Mouse (Mus musculus): ENCODE results near the gene Gm8374. TPM values are rescaled to one million over a fixed set of nuclear protein-coding genes. Genes with fewer than 3 reads are reported as not detected.
"Not testable (repeated sequence)": the region's sequence is repeated elsewhere in the genome, so short reads cannot be mapped to it uniquely, and the experiment has no call there.

Gm8374 gene
- polyA plus RNA-seq (2012; ENCODE audit: insufficient read depth, low replicate concordance) = not detected in 2 replicates

GRCm38 (mm10) chr14:7365034-7365433, at the start of gene Gm8374:
TSS of gene Gm8374 (minus strand) at chr14:7365134.
- not testable (repeated sequence) for H3K27me3 ChIP-seq (replicated peaks); H3K4me1 ChIP-seq; H3K36me3 ChIP-seq (replicated peaks; ENCODE audit: low read length); H3K9me3 ChIP-seq; H3K4me3 ChIP-seq (replicated peaks)

- not testable (repeated sequence) for H3K36me3 ChIP-seq (replicated peaks; ENCODE audit: low read length); H3K27me3 ChIP-seq (replicated peaks); H3K9me3 ChIP-seq; H3K4me3 ChIP-seq (replicated peaks); H3K4me1 ChIP-seq
Observed at GRCm38 (mm10) chr14:7332295-7332694, 32.6 kb downstream of the Gm8374 start, which contains the start of gene Gm5797. TSS of gene Gm5797 (minus strand) at chr14:7332395.

GRCm38 (mm10) chr14:7315093-7315492, 49.8 kb downstream of the Gm8374 start:
- H3K9me3 ChIP-seq; H3K27me3 ChIP-seq (replicated peaks); H3K36me3 ChIP-seq (replicated peaks; ENCODE audit: low read length); H3K4me1 ChIP-seq; H3K4me3 ChIP-seq (replicated peaks): not testable (repeated sequence)

- not testable (repeated sequence) for H3K36me3 ChIP-seq (replicated peaks; ENCODE audit: low read length); H3K9me3 ChIP-seq; H3K4me3 ChIP-seq (replicated peaks); H3K27me3 ChIP-seq (replicated peaks); H3K4me1 ChIP-seq
Observed at GRCm38 (mm10) chr14:7314661-7315060, 50.3 kb downstream of the Gm8374 start, which contains the start of gene Gm3739. TSS of gene Gm3739 (minus strand) at chr14:7315049.

Other genes with a start within 250 kb of the Gm8374 start
- not detected in 2 replicates for gene Gm6676, start 239.7 kb downstream of the Gm8374 start, polyA plus RNA-seq (2012; ENCODE audit: insufficient read depth, low replicate concordance)
- not detected in 2 replicates for gene Gm3512, start 190.6 kb downstream of the Gm8374 start, polyA plus RNA-seq (2012; ENCODE audit: insufficient read depth, low replicate concordance)
- not detected in 2 replicates for gene Gm16434, start 170.6 kb downstream of the Gm8374 start, polyA plus RNA-seq (2012; ENCODE audit: insufficient read depth, low replicate concordance)
- not detected in 2 replicates for gene Gm3727, start 100.4 kb downstream of the Gm8374 start, polyA plus RNA-seq (2012; ENCODE audit: insufficient read depth, low replicate concordance)
- not detected in 2 replicates for gene Gm3739, start 50.1 kb downstream of the Gm8374 start, polyA plus RNA-seq (2012; ENCODE audit: insufficient read depth, low replicate concordance)
- gene Gm5797, start 32.7 kb downstream of the Gm8374 start, polyA plus RNA-seq (2012; ENCODE audit: insufficient read depth, low replicate concordance) = not detected in 2 replicates
- gene Gm3755, start 85.8 kb upstream of the Gm8374 start, polyA plus RNA-seq (2012; ENCODE audit: insufficient read depth, low replicate concordance) = not detected in 2 replicates
- not detected in 2 replicates for gene Gm3752, start 118.6 kb upstream of the Gm8374 start, polyA plus RNA-seq (2012; ENCODE audit: insufficient read depth, low replicate concordance)
- not detected in 2 replicates for gene Gm3558, start 203.4 kb upstream of the Gm8374 start, polyA plus RNA-seq (2012; ENCODE audit: insufficient read depth, low replicate concordance)
- not detected in 2 replicates for gene Gm10338, start 230.5 kb upstream of the Gm8374 start, polyA plus RNA-seq (2012; ENCODE audit: insufficient read depth, low replicate concordance)